Mouse (Mus musculus) lung, embryonic 14.5 days (tissue): ENCODE measurements around the gene Prkcb. TPM values are rescaled to one million over a fixed set of nuclear protein-coding genes. Genes with fewer than 3 reads are reported as not detected.

Experiments used
- ATAC-seq: fragments of 200-750 bp; cut with Nextera tagmentation; 2 replicates; pipeline ENCODE4 v1.8.0; 2017; ENCODE audit warnings: mild to moderate bottlenecking, moderate TSS enrichment, moderate library complexity; ENCODE audit not compliant: insufficient read depth
- DNase-seq: peaks from one replicate; pipeline ENCODE4 v3.0.0-alpha.2; 2015
- H3K27ac ChIP-seq: fragments of 300-500 bp; sonication (generic); 2 replicates; pipeline ENCODE4 v1.5.1; 2014; ENCODE audit warnings: low read depth, mild to moderate bottlenecking, moderate library complexity
- H3K27me3 ChIP-seq: fragments of 300-500 bp; sonication (generic); 2 replicates; pipeline ENCODE4 v1.6.1; 2014; ENCODE audit warnings: low read length, control low read depth; ENCODE audit not compliant: insufficient read depth
- H3K36me3 ChIP-seq: fragments of 300-500 bp; sonication (generic); 2 replicates; pipeline ENCODE4 v1.6.1; 2014; ENCODE audit warnings: control low read depth; ENCODE audit not compliant: insufficient read depth
- H3K4me1 ChIP-seq: fragments of 300-500 bp; sonication (generic); 2 replicates; pipeline ENCODE4 v1.6.1; 2014; ENCODE audit warnings: antibody characterized with exemption, control low read depth; ENCODE audit not compliant: insufficient read depth
- H3K4me2 ChIP-seq: fragments of 300-500 bp; sonication (generic); 2 replicates; pipeline ENCODE4 v1.6.1; 2014; ENCODE audit warnings: mild to moderate bottlenecking
- H3K4me3 ChIP-seq: fragments of 300-500 bp; sonication (generic); 2 replicates; pipeline ENCODE4 v1.5.1; 2014; ENCODE audit warnings: low read depth, low read length
- H3K9ac ChIP-seq: fragments of 300-500 bp; sonication (generic); 2 replicates; pipeline ENCODE4 v1.6.1; 2014
- H3K9me3 ChIP-seq: fragments of 300-500 bp; sonication (generic); 2 replicates; pipeline ENCODE4 v1.6.1; 2016; ENCODE audit warnings: low read depth, low read length, control low read depth
- CTCF ChIP-seq: IDR thresholded peaks from 2 replicates; pipeline ENCODE4 v1.5.1; 2016; ENCODE audit warnings: antibody characterized with exemption, low read depth
- WGBS: fragments of 180-500 bp; shearing (Covaris S2); extraction: QIAGEN DNeasy Blood & Tissue Kit; methylation state at CpG from one replicate; pipeline ENCODE4 v1.1.7; 2014; 5-methylcytosine and 5-hydroxymethylcytosine counted together
- polyA plus RNA-seq: library from polyadenylated mRNA; unstranded; fragments of >200 nt; fragmentation: Nextera tagmentation; extraction: Ambion mirVana; gene quantifications from 2 replicates; pipeline ENCODE4 v1.2.1, GENCODE M21; 2014

Prkcb gene
- polyA plus RNA-seq, 1 experiment from 2014 or later, result 9.7 TPM

GRCm38 (mm10) chr7:122460020-122460419, 171.5 kb downstream of the Prkcb start:
- 43% methylated on average over 2 of the region's 2 CpGs for WGBS
- Histone ChIP-seq H3K27ac (no peak overlapping the region), H3K4me3 (no peak overlapping the region), H3K9ac (no peak overlapping the region), H3K27me3 (no peaks in the 10 kb centered on the region), H3K9me3 (no peaks in the 10 kb centered on the region), H3K4me1 (no peaks in the 10 kb centered on the region), H3K4me2 (no peak overlapping the region), H3K36me3 (no peaks in the 10 kb centered on the region)
- no peak for TF ChIP-seq CTCF
- DNase-seq (no peak), ATAC-seq (no peak)

GRCm38 (mm10) chr7:122465823-122466549, 177.4 kb downstream of the Prkcb start:
- DNase-seq (peak; percentile 78), ATAC-seq (peak; percentile 9; the same call in 1 of the 2 replicates)
- WGBS, result 36% methylated on average over 8 of the region's 8 CpGs
- no peaks in the 10 kb centered on the region for H3K9me3 ChIP-seq
- H3K4me3 ChIP-seq, result no peak overlapping the region
- no peak overlapping the region for H3K27ac ChIP-seq
- H3K4me2 ChIP-seq, result no peak overlapping the region
- H3K9ac ChIP-seq, result no peak overlapping the region
- no peaks in the 10 kb centered on the region for H3K36me3 ChIP-seq
- H3K4me1 ChIP-seq, result no peaks in the 10 kb centered on the region
- TF ChIP-seq CTCF, result peak; percentile 87
- H3K27me3 ChIP-seq, result no peaks in the 10 kb centered on the region

GRCm38 (mm10) chr7:122466722-122467121, 178.2 kb downstream of the Prkcb start:
- no peak for TF ChIP-seq CTCF
- Histone ChIP-seq H3K27me3 (no peaks in the 10 kb centered on the region), H3K27ac (no peak overlapping the region), H3K9me3 (no peaks in the 10 kb centered on the region), H3K4me3 (no peak overlapping the region), H3K4me2 (no peak overlapping the region), H3K36me3 (no peaks in the 10 kb centered on the region), H3K4me1 (no peaks in the 10 kb centered on the region), H3K9ac (no peak overlapping the region)
- no peak for DNase-seq
- peak; percentile 68 for ATAC-seq
- 52% methylated on average over 2 of the region's 2 CpGs for WGBS

- no peaks in the 10 kb centered on the region for H3K4me1 ChIP-seq
- no peaks in the 10 kb centered on the region for H3K9me3 ChIP-seq
- WGBS, result 56% methylated on average over 8 of the region's 8 CpGs
- H3K9ac ChIP-seq, result no peak overlapping the region
- H3K4me3 ChIP-seq, result no peak overlapping the region
- ATAC-seq, result no peak
- DNase-seq, result no peak
- H3K4me2 ChIP-seq, result no peak overlapping the region
- H3K36me3 ChIP-seq, result no peaks in the 10 kb centered on the region
- H3K27me3 ChIP-seq, result no peaks in the 10 kb centered on the region
- no peak for TF ChIP-seq CTCF
- no peak overlapping the region for H3K27ac ChIP-seq
These were observed 179.3 kb downstream of the Prkcb start for GRCm38 (mm10) chr7:122467831-122468230.

- peak; percentile 99 for TF ChIP-seq CTCF
- 55% methylated on average over 18 of the region's 18 CpGs for WGBS
- no peaks in the 10 kb centered on the region for H3K4me1 ChIP-seq
- no peak overlapping the region for H3K4me2 ChIP-seq
- DNase-seq (peak; percentile 91), ATAC-seq (peak; percentile 58)
- H3K27me3 ChIP-seq, result no peaks in the 10 kb centered on the region
- no peak overlapping the region for H3K27ac ChIP-seq
- H3K4me3 ChIP-seq, result no peak overlapping the region
- no peaks in the 10 kb centered on the region for H3K36me3 ChIP-seq
- no peak overlapping the region for H3K9ac ChIP-seq
- peaks cover 5% of the 10 kb centered on the region; the same call in 1 of the 2 replicates for H3K9me3 ChIP-seq
These were observed 182.1 kb downstream of the Prkcb start for GRCm38 (mm10) chr7:122470370-122471280.

GRCm38 (mm10) chr7:122472223-122472622, 183.7 kb downstream of the Prkcb start:
- no peak for DNase-seq
- H3K4me3 ChIP-seq, result no peak overlapping the region
- WGBS, result 78% methylated on average over 5 of the region's 5 CpGs

GRCm38 (mm10) chr7:122475038-122475437, 186.5 kb downstream of the Prkcb start:
- Histone ChIP-seq H3K9me3 (peaks cover 5% of the 10 kb centered on the region; the same call in 1 of the 2 replicates), H3K4me2 (no peak overlapping the region), H3K27ac (no peak overlapping the region), H3K27me3 (no peaks in the 10 kb centered on the region), H3K4me1 (no peaks in the 10 kb centered on the region), H3K36me3 (no peaks in the 10 kb centered on the region), H3K4me3 (no peak overlapping the region), H3K9ac (no peak overlapping the region)
- DNase-seq (no peak), ATAC-seq (no peak)
- peak; percentile 42; the same call in 1 of the 2 replicates for TF ChIP-seq CTCF

More at GRCm38 (mm10) chr7:122472223-122472622, 183.7 kb downstream of the Prkcb start:
- no peak for TF ChIP-seq CTCF
- H3K4me2 ChIP-seq, result no peak overlapping the region
- no peak for ATAC-seq
- no peak overlapping the region for H3K9ac ChIP-seq
- H3K9me3 ChIP-seq, result peaks cover 5% of the 10 kb centered on the region; the same call in 1 of the 2 replicates
- no peaks in the 10 kb centered on the region for H3K4me1 ChIP-seq
- H3K27me3 ChIP-seq, result no peaks in the 10 kb centered on the region
- no peak overlapping the region for H3K27ac ChIP-seq
- no peaks in the 10 kb centered on the region for H3K36me3 ChIP-seq
